Mouse (Mus musculus) thymus, postnatal 10 days (tissue): Measurements from ENCODE around the gene Gimap9.
A peak's percentile ranks its signal among the peaks of the same experiment; 100 is the strongest.

Experiments
- DNase-seq, 2 experiments: peaks; one replicate each; pipeline ENCODE4 v3.0.0; 2021; ENCODE audit warnings: low spot score in 2 of 2

Gimap9 gene

GRCm38 (mm10) chr6:48689320-48689719 lies 13.4 kb downstream of the Gimap9 start:
- DNase-seq: no peak

- no peak for DNase-seq
Observed at GRCm38 (mm10) chr6:48692962-48693361, 17.0 kb downstream of the Gimap9 start.

- DNase-seq: no peak
Observed at GRCm38 (mm10) chr6:48696830-48697554, 21.1 kb downstream of the Gimap9 start.

GRCm38 (mm10) chr6:48697555-48697930 lies 21.6 kb downstream of the Gimap9 start:
- no peak for DNase-seq

GRCm38 (mm10) chr6:48698066-48698856 lies 22.3 kb downstream of the Gimap9 start:
- no peak for DNase-seq

GRCm38 (mm10) chr6:48698888-48699287 lies 23.0 kb downstream of the Gimap9 start:
- no peak for DNase-seq

- no peak for DNase-seq
Observed at GRCm38 (mm10) chr6:48700251-48701075, 24.5 kb downstream of the Gimap9 start.

- no peak for DNase-seq
Observed at GRCm38 (mm10) chr6:48702146-48702545, 26.2 kb downstream of the Gimap9 start.

- DNase-seq: no peak
Observed at GRCm38 (mm10) chr6:48702601-48703000, 26.7 kb downstream of the Gimap9 start.

GRCm38 (mm10) chr6:48704146-48704545 lies 28.2 kb downstream of the Gimap9 start:
- DNase-seq: no peak

GRCm38 (mm10) chr6:48706130-48706529 lies 30.2 kb downstream of the Gimap9 start:
- DNase-seq: no peak

GRCm38 (mm10) chr6:48718455-48718854 lies 42.5 kb downstream of the Gimap9 start, which contains the start of the genes Gm28053 and Gimap7:
Gene Gm28053 (plus strand): TSS chr6:48718607.
Gene Gimap7 (plus strand): TSS chr6:48718621.
- peak; percentile 68 to 72 for DNase-seq

- no peak for DNase-seq
Observed at GRCm38 (mm10) chr6:48720326-48720725, 44.4 kb downstream of the Gimap9 start.

GRCm38 (mm10) chr6:48723468-48723867 lies 47.5 kb downstream of the Gimap9 start:
- DNase-seq: no peak

- no peak for DNase-seq
Observed at GRCm38 (mm10) chr6:48725476-48725875, 49.5 kb downstream of the Gimap9 start.

- DNase-seq: no peak
Observed at GRCm38 (mm10) chr6:48727761-48728160, 51.8 kb downstream of the Gimap9 start.
